Mouse (Mus musculus): ENCODE measurements at regions not wholly inside any gene's neighbourhood (a gene's known extent, or its start where the extent isn't known, plus 50 kb on each side); places are given as distances from the start of the nearest gene placed in this dataset.

DNA sequence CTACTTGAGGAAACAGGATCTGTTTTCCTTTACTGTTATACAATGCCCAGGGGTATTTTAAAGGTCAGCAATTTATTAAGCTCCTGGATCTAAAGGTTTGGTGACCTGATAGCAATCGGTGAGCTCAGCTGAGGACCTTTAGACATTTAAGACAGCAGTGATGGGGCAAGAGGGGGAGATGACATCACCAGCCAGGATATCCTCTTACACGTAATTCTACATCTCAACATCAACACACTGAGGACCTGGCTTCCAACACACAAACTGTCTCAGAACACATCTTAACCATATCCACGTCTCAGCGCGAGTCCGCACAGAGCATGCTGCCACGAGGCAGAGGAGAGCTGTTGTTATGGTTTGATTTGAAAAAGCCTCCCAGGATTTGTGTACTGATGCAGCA is 69.2 kb downstream of the Nhlrc3 start:
- no peaks in the 10 kb centered on the region for H3K4me1 ChIP-seq (ENCODE audit: control insufficient read depth, insufficient read depth, low read length)
- 90% methylated on average over 7 of the region's 7 CpGs for WGBS
- no peak overlapping the region for H3K27ac ChIP-seq (ENCODE audit: insufficient read depth, low read depth, low read length)
- H3K4me3 ChIP-seq (ENCODE audit: insufficient read depth, low read depth, low read length) = no peak overlapping the region
- TF ChIP-seq POLR2A (IDR thresholded peaks at IDR 0.05; ENCODE audit: insufficient read depth, low read depth, low read length) (no peak), CTCF (IDR thresholded peaks at IDR 0.05; ENCODE audit: insufficient read depth, low read depth, low read length) (no peak)

- WGBS = 62% methylated on average over 14 of the region's 14 CpGs
- TF ChIP-seq POLR2A (IDR thresholded peaks at IDR 0.05; ENCODE audit: insufficient read depth, low read depth, low read length) = no peak
- no peak for TF ChIP-seq CTCF (IDR thresholded peaks at IDR 0.05; ENCODE audit: insufficient read depth, low read depth, low read length)
- no peak overlapping the region for H3K4me3 ChIP-seq (ENCODE audit: insufficient read depth, low read depth, low read length)
- H3K4me1 ChIP-seq (ENCODE audit: control insufficient read depth, insufficient read depth, low read length) = peaks cover 6% of the 10 kb centered on the region
- H3K27ac ChIP-seq (ENCODE audit: insufficient read depth, low read depth, low read length) = no peak overlapping the region
Measured at GRCm38 (mm10) chr3:53381704-53382581, 81.2 kb downstream of the Nhlrc3 start.

- WGBS = 53% methylated on average over 4 of the region's 4 CpGs
- no peak overlapping the region for H3K27ac ChIP-seq (ENCODE audit: insufficient read depth, low read depth, low read length)
- TF ChIP-seq POLR2A (IDR thresholded peaks at IDR 0.05; ENCODE audit: insufficient read depth, low read depth, low read length) (no peak), CTCF (IDR thresholded peaks at IDR 0.05; ENCODE audit: insufficient read depth, low read depth, low read length) (no peak)
- H3K4me1 ChIP-seq (ENCODE audit: control insufficient read depth, insufficient read depth, low read length) = peaks cover 13% of the 10 kb centered on the region
- no peak overlapping the region for H3K4me3 ChIP-seq (ENCODE audit: insufficient read depth, low read depth, low read length)
Measured at GRCm38 (mm10) chr3:53379519-53380181, 83.5 kb downstream of the Nhlrc3 start.

GRCm38 (mm10) chr3:53376864-53377447 is 86.2 kb downstream of the Nhlrc3 start:
- 78% methylated on average over 3 of the region's 3 CpGs for WGBS
- peak overlapping the region; percentile 8; the same call in 1 of the 2 replicates for H3K27ac ChIP-seq (ENCODE audit: insufficient read depth, low read depth, low read length)
- H3K4me1 ChIP-seq (ENCODE audit: control insufficient read depth, insufficient read depth, low read length) = peaks cover 14% of the 10 kb centered on the region
- no peak for TF ChIP-seq POLR2A (IDR thresholded peaks at IDR 0.05; ENCODE audit: insufficient read depth, low read depth, low read length)
- no peak overlapping the region for H3K4me3 ChIP-seq (ENCODE audit: insufficient read depth, low read depth, low read length)

GRCm38 (mm10) chr3:53372887-53373286 is 90.2 kb downstream of the Nhlrc3 start:
- TF ChIP-seq CTCF (IDR thresholded peaks at IDR 0.05; ENCODE audit: insufficient read depth, low read depth, low read length) (no peak), POLR2A (IDR thresholded peaks at IDR 0.05; ENCODE audit: insufficient read depth, low read depth, low read length) (no peak)
- Histone ChIP-seq H3K27ac (ENCODE audit: insufficient read depth, low read depth, low read length) (no peak overlapping the region), H3K4me3 (ENCODE audit: insufficient read depth, low read depth, low read length) (no peak overlapping the region), H3K4me1 (ENCODE audit: control insufficient read depth, insufficient read depth, low read length) (peaks cover 16% of the 10 kb centered on the region)
- 31% methylated on average over 7 of the region's 7 CpGs for WGBS

DNA sequence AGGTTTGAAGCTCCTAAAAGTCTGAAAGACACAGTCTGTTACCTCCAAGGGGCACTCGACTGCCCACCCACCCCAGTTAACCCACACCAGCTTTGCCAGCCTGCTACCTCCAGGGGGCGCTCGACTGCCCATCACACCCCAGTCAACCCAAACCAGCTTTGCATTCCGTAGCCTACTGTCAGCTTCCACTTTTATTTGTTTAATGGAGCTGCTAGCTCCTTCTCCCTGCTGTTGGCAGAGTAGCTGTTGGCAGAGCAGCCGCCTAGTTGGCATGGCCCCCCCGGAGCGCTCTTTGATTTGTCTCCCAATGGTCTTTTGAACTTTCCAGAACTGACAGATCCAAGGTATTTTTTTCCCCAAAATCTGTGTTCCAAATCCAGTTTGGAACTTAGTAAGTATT is 91.2 kb downstream of the Nhlrc3 start:
- TF ChIP-seq CTCF (IDR thresholded peaks at IDR 0.05; ENCODE audit: insufficient read depth, low read depth, low read length) = peak; percentile 35; the same call in 1 of the 2 replicates
- no peak for TF ChIP-seq POLR2A (IDR thresholded peaks at IDR 0.05; ENCODE audit: insufficient read depth, low read depth, low read length)
- Histone ChIP-seq H3K4me1 (ENCODE audit: control insufficient read depth, insufficient read depth, low read length) (peaks cover 10% of the 10 kb centered on the region), H3K27ac (ENCODE audit: insufficient read depth, low read depth, low read length) (no peak overlapping the region), H3K4me3 (ENCODE audit: insufficient read depth, low read depth, low read length) (no peak overlapping the region)
- 32% methylated on average over 7 of the region's 7 CpGs for WGBS

GRCm38 (mm10) chr3:53361202-53361601 is 101.9 kb downstream of the Nhlrc3 start:
- no peak for TF ChIP-seq CTCF (IDR thresholded peaks at IDR 0.05; ENCODE audit: insufficient read depth, low read depth, low read length)
- no peak for TF ChIP-seq POLR2A (IDR thresholded peaks at IDR 0.05; ENCODE audit: insufficient read depth, low read depth, low read length)
- WGBS = 89% methylated on average over 4 of the region's 4 CpGs

DNA sequence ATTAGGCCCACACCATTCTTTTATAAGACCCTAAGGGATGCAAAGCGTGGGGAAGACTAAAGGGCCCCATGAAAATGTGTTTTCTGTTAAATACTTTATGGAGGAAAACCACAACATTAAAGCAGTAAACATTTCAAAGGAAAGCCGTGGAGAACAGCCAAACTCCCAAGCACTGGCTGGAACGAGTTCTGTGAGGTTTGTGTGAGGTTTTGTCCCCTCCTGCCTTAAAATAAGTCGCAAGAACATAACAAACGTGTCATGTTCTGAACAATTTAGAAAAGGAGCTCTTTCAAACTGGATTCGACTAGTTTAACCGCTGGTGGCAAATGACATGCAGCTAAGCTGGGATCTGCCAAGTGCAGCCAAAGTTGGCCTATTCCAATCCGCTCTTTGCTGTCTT is 109.4 kb downstream of the Nhlrc3 start:
- Histone ChIP-seq H3K4me3 (ENCODE audit: insufficient read depth, low read depth, low read length) (no peak overlapping the region), H3K27ac (ENCODE audit: insufficient read depth, low read depth, low read length) (no peak overlapping the region), H3K4me1 (ENCODE audit: control insufficient read depth, insufficient read depth, low read length) (no peaks in the 10 kb centered on the region)
- WGBS = 46% methylated on average over 8 of the region's 8 CpGs
- TF ChIP-seq CTCF (IDR thresholded peaks at IDR 0.05; ENCODE audit: insufficient read depth, low read depth, low read length) (no peak), POLR2A (IDR thresholded peaks at IDR 0.05; ENCODE audit: insufficient read depth, low read depth, low read length) (no peak)

More at GRCm38 (mm10) chr3:53361202-53361601, 101.9 kb downstream of the Nhlrc3 start:
- Histone ChIP-seq H3K4me1 (ENCODE audit: control insufficient read depth, insufficient read depth, low read length) (no peaks in the 10 kb centered on the region), H3K4me3 (ENCODE audit: insufficient read depth, low read depth, low read length) (no peak overlapping the region), H3K27ac (ENCODE audit: insufficient read depth, low read depth, low read length) (no peak overlapping the region)

- WGBS = 72% methylated on average over 7 of the region's 7 CpGs
- no peak overlapping the region for H3K4me3 ChIP-seq (ENCODE audit: insufficient read depth, low read depth, low read length)
- TF ChIP-seq CTCF (IDR thresholded peaks at IDR 0.05; ENCODE audit: insufficient read depth, low read depth, low read length) = no peak
- TF ChIP-seq POLR2A (IDR thresholded peaks at IDR 0.05; ENCODE audit: insufficient read depth, low read depth, low read length) = no peak
- no peaks in the 10 kb centered on the region for H3K4me1 ChIP-seq (ENCODE audit: control insufficient read depth, insufficient read depth, low read length)
- H3K27ac ChIP-seq (ENCODE audit: insufficient read depth, low read depth, low read length) = no peak overlapping the region
Measured at GRCm38 (mm10) chr3:53353282-53353681, 109.8 kb downstream of the Nhlrc3 start.
